Mouse (Mus musculus): Measurements from ENCODE around the gene Kcnip1. TPM values are rescaled to one million over a fixed set of nuclear protein-coding genes. Genes with fewer than 3 reads are reported as not detected.

Gene Kcnip1
- polyA plus RNA-seq, 1 experiment from 2014 or later: 0.16 TPM

- WGBS (ENCODE audit: insufficient replicate concordance): 62% methylated on average over 6 of the region's 6 CpGs
- Histone ChIP-seq H3K9me3 (replicated peaks) (no peaks in the 10 kb centered on the region), H3K4me3 (replicated peaks) (no peak overlapping the region), H3K36me3 (replicated peaks) (no peaks in the 10 kb centered on the region), H3K27me3 (no peaks in the 10 kb centered on the region), H3K4me1 (replicated peaks) (no peaks in the 10 kb centered on the region), H3K9ac (no peak overlapping the region), H3K27ac (replicated peaks) (no peak overlapping the region), H3K4me2 (no peak overlapping the region)
- no peak for ATAC-seq (ENCODE audit: insufficient read depth)
Observed at GRCm38 (mm10) chr11:33957595-33957994, 35.4 kb downstream of the Kcnip1 start.

- ATAC-seq (ENCODE audit: insufficient read depth): no peak
- H3K27me3 ChIP-seq: no peaks in the 10 kb centered on the region
- H3K9me3 ChIP-seq (replicated peaks): no peaks in the 10 kb centered on the region
- H3K27ac ChIP-seq (replicated peaks): no peak overlapping the region
- H3K4me1 ChIP-seq (replicated peaks): no peaks in the 10 kb centered on the region
- WGBS (ENCODE audit: insufficient replicate concordance): 32% methylated on average over 5 of the region's 5 CpGs
- H3K9ac ChIP-seq: no peak overlapping the region
- no peak overlapping the region for H3K4me2 ChIP-seq
- no peak overlapping the region for H3K4me3 ChIP-seq (replicated peaks)
- no peaks in the 10 kb centered on the region for H3K36me3 ChIP-seq (replicated peaks)
Observed at GRCm38 (mm10) chr11:33956623-33957022, 36.3 kb downstream of the Kcnip1 start.

GRCm38 (mm10) chr11:33955982-33956381, 37.0 kb downstream of the Kcnip1 start:
- Histone ChIP-seq H3K9me3 (replicated peaks) (no peaks in the 10 kb centered on the region), H3K27ac (replicated peaks) (no peak overlapping the region), H3K4me3 (replicated peaks) (no peak overlapping the region), H3K27me3 (no peaks in the 10 kb centered on the region), H3K4me2 (no peak overlapping the region), H3K9ac (no peak overlapping the region), H3K36me3 (replicated peaks) (no peaks in the 10 kb centered on the region), H3K4me1 (replicated peaks) (no peaks in the 10 kb centered on the region)
- 64% methylated on average over 4 of the region's 4 CpGs for WGBS (ENCODE audit: insufficient replicate concordance)
- no peak for ATAC-seq (ENCODE audit: insufficient read depth)

- 46% methylated on average over 8 of the region's 8 CpGs for WGBS (ENCODE audit: insufficient replicate concordance)
- no peak overlapping the region for H3K4me3 ChIP-seq (replicated peaks)
- H3K9me3 ChIP-seq (replicated peaks): no peaks in the 10 kb centered on the region
- no peaks in the 10 kb centered on the region for H3K36me3 ChIP-seq (replicated peaks)
- no peaks in the 10 kb centered on the region for H3K27me3 ChIP-seq
- no peak for ATAC-seq (ENCODE audit: insufficient read depth)
- H3K9ac ChIP-seq: no peak overlapping the region
- no peak overlapping the region for H3K4me2 ChIP-seq
- H3K27ac ChIP-seq (replicated peaks): no peak overlapping the region
- H3K4me1 ChIP-seq (replicated peaks): no peaks in the 10 kb centered on the region
Observed at GRCm38 (mm10) chr11:33951684-33952625, 41.0 kb downstream of the Kcnip1 start.

- Histone ChIP-seq H3K27me3 (no peaks in the 10 kb centered on the region), H3K9ac (no peak overlapping the region), H3K4me3 (replicated peaks) (no peak overlapping the region), H3K36me3 (replicated peaks) (no peaks in the 10 kb centered on the region), H3K4me2 (no peak overlapping the region), H3K4me1 (replicated peaks) (no peaks in the 10 kb centered on the region), H3K27ac (replicated peaks) (no peak overlapping the region), H3K9me3 (replicated peaks) (no peaks in the 10 kb centered on the region)
- no peak for ATAC-seq (ENCODE audit: insufficient read depth)
- WGBS (ENCODE audit: insufficient replicate concordance): 53% methylated on average over 5 of the region's 5 CpGs
Observed at GRCm38 (mm10) chr11:33951155-33951554, 41.8 kb downstream of the Kcnip1 start.

- ATAC-seq (ENCODE audit: insufficient read depth): no peak
- 27% methylated on average over 4 of the region's 4 CpGs for WGBS (ENCODE audit: insufficient replicate concordance)
- Histone ChIP-seq H3K4me2 (no peak overlapping the region), H3K9me3 (replicated peaks) (no peaks in the 10 kb centered on the region), H3K27me3 (no peaks in the 10 kb centered on the region), H3K9ac (no peak overlapping the region), H3K4me3 (replicated peaks) (no peak overlapping the region), H3K27ac (replicated peaks) (no peak overlapping the region), H3K36me3 (replicated peaks) (no peaks in the 10 kb centered on the region), H3K4me1 (replicated peaks) (no peaks in the 10 kb centered on the region)
Observed at GRCm38 (mm10) chr11:33946501-33946900, 46.5 kb downstream of the Kcnip1 start.

GRCm38 (mm10) chr11:33944786-33945328, 48.1 kb downstream of the Kcnip1 start:
- Histone ChIP-seq H3K4me3 (replicated peaks) (no peak overlapping the region), H3K9ac (no peak overlapping the region), H3K4me2 (no peak overlapping the region), H3K27me3 (no peaks in the 10 kb centered on the region), H3K27ac (replicated peaks) (no peak overlapping the region), H3K4me1 (replicated peaks) (no peaks in the 10 kb centered on the region), H3K9me3 (replicated peaks) (no peaks in the 10 kb centered on the region), H3K36me3 (replicated peaks) (no peaks in the 10 kb centered on the region)
- WGBS (ENCODE audit: insufficient replicate concordance): 63% methylated on average over 9 of the region's 9 CpGs
- no peak for ATAC-seq (ENCODE audit: insufficient read depth)

GRCm38 (mm10) chr11:33944067-33944785, 48.7 kb downstream of the Kcnip1 start:
- H3K4me2 ChIP-seq: no peak overlapping the region
- WGBS (ENCODE audit: insufficient replicate concordance): 51% methylated on average over 4 of the region's 4 CpGs
- no peak for ATAC-seq (ENCODE audit: insufficient read depth)

GRCm38 (mm10) chr11:33943565-33943964, 49.4 kb downstream of the Kcnip1 start:
- no peak overlapping the region for H3K9ac ChIP-seq
- no peak overlapping the region for H3K27ac ChIP-seq (replicated peaks)
- H3K27me3 ChIP-seq: no peaks in the 10 kb centered on the region
- no peaks in the 10 kb centered on the region for H3K4me1 ChIP-seq (replicated peaks)
- no peaks in the 10 kb centered on the region for H3K36me3 ChIP-seq (replicated peaks)
- 56% methylated on average over 1 of the region's 1 CpGs for WGBS (ENCODE audit: insufficient replicate concordance)
- H3K4me2 ChIP-seq: no peak overlapping the region
- H3K9me3 ChIP-seq (replicated peaks): no peaks in the 10 kb centered on the region
- H3K4me3 ChIP-seq (replicated peaks): no peak overlapping the region
- ATAC-seq (ENCODE audit: insufficient read depth): no peak

More at GRCm38 (mm10) chr11:33944067-33944785, 48.7 kb downstream of the Kcnip1 start:
- H3K4me1 ChIP-seq (replicated peaks): no peaks in the 10 kb centered on the region
- no peak overlapping the region for H3K9ac ChIP-seq
- no peaks in the 10 kb centered on the region for H3K36me3 ChIP-seq (replicated peaks)
- H3K4me3 ChIP-seq (replicated peaks): no peak overlapping the region
- H3K27me3 ChIP-seq: no peaks in the 10 kb centered on the region
- no peak overlapping the region for H3K27ac ChIP-seq (replicated peaks)
- H3K9me3 ChIP-seq (replicated peaks): no peaks in the 10 kb centered on the region

- 16% methylated on average over 4 of the region's 4 CpGs for WGBS (ENCODE audit: insufficient replicate concordance)
- H3K27ac ChIP-seq (replicated peaks): no peak overlapping the region
- no peaks in the 10 kb centered on the region for H3K36me3 ChIP-seq (replicated peaks)
- no peaks in the 10 kb centered on the region for H3K4me1 ChIP-seq (replicated peaks)
- H3K4me2 ChIP-seq: no peak overlapping the region
- H3K9me3 ChIP-seq (replicated peaks): no peaks in the 10 kb centered on the region
- no peak for ATAC-seq (ENCODE audit: insufficient read depth)
- H3K4me3 ChIP-seq (replicated peaks): no peak overlapping the region
- H3K9ac ChIP-seq: no peak overlapping the region
- H3K27me3 ChIP-seq: no peaks in the 10 kb centered on the region
Observed at GRCm38 (mm10) chr11:33939456-33940113, 53.4 kb downstream of the Kcnip1 start.

Data from liver, embryonic 15.5 days (tissue).